27 mouse cellular contexts compared by ENCODE assay signal in the genomic region with DNA sequence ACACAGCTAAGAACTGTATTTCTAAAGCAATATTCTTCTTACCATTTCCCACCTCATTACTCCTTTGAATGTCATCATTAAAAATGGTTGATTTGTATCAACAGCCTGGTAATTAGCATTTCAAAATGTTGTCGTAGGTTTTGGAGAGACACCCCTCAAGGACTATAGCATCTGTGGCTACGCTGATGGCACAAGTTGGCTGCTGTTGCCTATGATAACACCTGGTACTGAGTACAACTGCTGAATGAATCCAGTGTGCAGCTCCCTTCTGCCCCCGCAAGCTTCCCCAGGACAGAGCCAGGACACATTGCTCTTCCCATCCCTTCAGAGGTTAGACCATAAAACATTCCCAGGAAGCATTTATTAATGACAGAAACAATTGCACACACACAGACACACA.
"Had no signal": no experiment of that assay in that cellular context is flagged by ENCODE, and none has a peak within 500 bp of the region (broad histone marks: within the 10 kb centered on the region; RNA-seq: fewer than 3 reads in every experiment).

No protein-coding gene starts in this region.

- H3K9ac ChIP-seq: heart, embryonic 12.5 days; hindbrain, embryonic 12.5 days; hindbrain, embryonic 14.5 days; intestine, embryonic 15.5 days; limb, embryonic 13.5 days; limb, embryonic 15.5 days; liver, embryonic 12.5 days; liver, embryonic 14.5 days had no signal

- DNase-seq: gastrocnemius, adult 2 months; gastrocnemius, postnatal 10 days; gastrocnemius, postnatal 25 days; heart, adult 18-20 months; heart, postnatal 10 days; heart, postnatal 4 days; kidney, adult 18-20 months; kidney, adult 8-10 months; kidney, postnatal 10 days; kidney, postnatal 25 days; kidney, postnatal 4 days; left cerebral cortex, postnatal 4 days had no signal

- H3K27ac ChIP-seq: gastrocnemius, adult 2 months; heart, embryonic 10.5 days; hindbrain, embryonic 10.5 days; hindbrain, embryonic 12.5 days; hindbrain, embryonic 14.5 days; intestine, embryonic 15.5 days; layer of hippocampus, adult 2 months; left cerebral cortex, adult 2 months; limb, embryonic 13.5 days; limb, embryonic 15.5 days; liver, embryonic 12.5 days; liver, embryonic 14.5 days had no signal

- H3K4me2 ChIP-seq: heart, embryonic 12.5 days; hindbrain, embryonic 12.5 days; hindbrain, embryonic 14.5 days; intestine, embryonic 15.5 days; limb, embryonic 13.5 days; limb, embryonic 15.5 days; liver, embryonic 12.5 days had no signal

- H3K4me3 ChIP-seq: gastrocnemius, adult 2 months; heart, embryonic 10.5 days; heart, embryonic 12.5 days; hindbrain, embryonic 10.5 days; hindbrain, embryonic 12.5 days; intestine, embryonic 15.5 days; layer of hippocampus, adult 2 months; left cerebral cortex, adult 2 months; limb, embryonic 13.5 days; limb, embryonic 15.5 days; liver, embryonic 12.5 days had no signal

- H3K36me3 ChIP-seq: heart, embryonic 10.5 days; heart, embryonic 12.5 days; hindbrain, embryonic 10.5 days; hindbrain, embryonic 12.5 days; intestine, embryonic 15.5 days; limb, embryonic 13.5 days; limb, embryonic 15.5 days; liver, embryonic 12.5 days had no signal

- H3K27me3 ChIP-seq: heart, embryonic 12.5 days; hindbrain, embryonic 12.5 days; intestine, embryonic 15.5 days; limb, embryonic 13.5 days; limb, embryonic 15.5 days; liver, embryonic 12.5 days had no signal

- H3K9me3 ChIP-seq: heart, embryonic 10.5 days; heart, embryonic 12.5 days; hindbrain, embryonic 10.5 days; hindbrain, embryonic 12.5 days; intestine, embryonic 15.5 days; limb, embryonic 13.5 days; limb, embryonic 15.5 days; liver, embryonic 12.5 days had no signal

- ATAC-seq: hindbrain, embryonic 16.5 days; inflammation-experienced regulatory T-cells, adult 6 months; intestine, embryonic 15.5 days; intestine, postnatal 0 days; liver, embryonic 12.5 days had no signal

- H3K4me1 ChIP-seq: heart, embryonic 10.5 days; heart, embryonic 12.5 days; intestine, embryonic 15.5 days; limb, embryonic 13.5 days; limb, embryonic 15.5 days; liver, embryonic 12.5 days had no signal
